Mouse (Mus musculus): ENCODE data around the gene Klhl29. TPM values are rescaled to one million over a fixed set of nuclear protein-coding genes. Genes with fewer than 3 reads are reported as not detected.

Klhl29 gene
- polyA plus RNA-seq, 1 experiment = not detected

- no peak for TF ChIP-seq GATA1 (IDR thresholded peaks at IDR 0.05; ENCODE audit: low read length)
Observed at GRCm38 (mm10) chr12:5237078-5237477, 138.4 kb downstream of the Klhl29 start.

- no peak for TF ChIP-seq GATA1 (IDR thresholded peaks at IDR 0.05; ENCODE audit: low read length)
Observed at GRCm38 (mm10) chr12:5235596-5235995, 139.9 kb downstream of the Klhl29 start.

- TF ChIP-seq GATA1 (IDR thresholded peaks at IDR 0.05; ENCODE audit: low read length) = no peak
Observed at GRCm38 (mm10) chr12:5230504-5230903, 145.0 kb downstream of the Klhl29 start.

GRCm38 (mm10) chr12:5226676-5227654 lies 148.5 kb downstream of the Klhl29 start:
- no peak for TF ChIP-seq GATA1 (IDR thresholded peaks at IDR 0.05; ENCODE audit: low read length)

- no peak for TF ChIP-seq GATA1 (IDR thresholded peaks at IDR 0.05; ENCODE audit: low read length)
Observed at GRCm38 (mm10) chr12:5223595-5223994, 151.9 kb downstream of the Klhl29 start.

- no peak for TF ChIP-seq GATA1 (IDR thresholded peaks at IDR 0.05; ENCODE audit: low read length)
Observed at GRCm38 (mm10) chr12:5222439-5223202, 152.9 kb downstream of the Klhl29 start.

- no peak for TF ChIP-seq GATA1 (IDR thresholded peaks at IDR 0.05; ENCODE audit: low read length)
Observed at GRCm38 (mm10) chr12:5219913-5220575, 155.4 kb downstream of the Klhl29 start.

- no peak for TF ChIP-seq GATA1 (IDR thresholded peaks at IDR 0.05; ENCODE audit: low read length)
Observed at GRCm38 (mm10) chr12:5215836-5216747, 159.4 kb downstream of the Klhl29 start.

GRCm38 (mm10) chr12:5214266-5214665 lies 161.2 kb downstream of the Klhl29 start:
- no peak for TF ChIP-seq GATA1 (IDR thresholded peaks at IDR 0.05; ENCODE audit: low read length)

GRCm38 (mm10) chr12:5213339-5214104 lies 162.0 kb downstream of the Klhl29 start:
- TF ChIP-seq GATA1 (IDR thresholded peaks at IDR 0.05; ENCODE audit: low read length) = no peak

- TF ChIP-seq GATA1 (IDR thresholded peaks at IDR 0.05; ENCODE audit: low read length) = no peak
Observed at GRCm38 (mm10) chr12:5211884-5212283, 163.6 kb downstream of the Klhl29 start.

GRCm38 (mm10) chr12:5210786-5211185 lies 164.7 kb downstream of the Klhl29 start:
- no peak for TF ChIP-seq GATA1 (IDR thresholded peaks at IDR 0.05; ENCODE audit: low read length)

- no peak for TF ChIP-seq GATA1 (IDR thresholded peaks at IDR 0.05; ENCODE audit: low read length)
Observed at GRCm38 (mm10) chr12:5207941-5208905, 167.3 kb downstream of the Klhl29 start.
